Mouse (Mus musculus) lung, adult 18-20 months (tissue): ENCODE measurements around the gene Olfr372.
A peak's percentile ranks its signal among the peaks of the same experiment; 100 is the strongest.

Experiments
- DNase-seq, 2 experiments: peaks; one replicate each; pipeline ENCODE4 v3.0.0; 2022; ENCODE audit warnings: mixed read lengths in 2 of 2

The Olfr372 gene

GRCm38 (mm10) chr8:72099377-72100103 lies 58.5 kb downstream of the Olfr372 start:
- peak; percentile 59 for DNase-seq

GRCm38 (mm10) chr8:72105165-72105564 lies 64.1 kb downstream of the Olfr372 start:
- DNase-seq = no peak

- no peak for DNase-seq
These were observed 65.7 kb downstream of the Olfr372 start, which contains the start of gene Olfr374 for GRCm38 (mm10) chr8:72106740-72107139. TSS of gene Olfr374 (plus strand) at chr8:72107040.
